Mouse (Mus musculus): Measurements from ENCODE around the gene Cep350.

Cep350 gene

GRCm38 (mm10) chr1:155973068-155973718 is at the start of gene Cep350:
Cep350 (minus strand) TSS chr1:155973255.
- DNase-seq, result peak; percentile 98

GRCm38 (mm10) chr1:156020402-156020801 is 47.3 kb upstream of the Cep350 start:
- DNase-seq, result no peak

DNA sequence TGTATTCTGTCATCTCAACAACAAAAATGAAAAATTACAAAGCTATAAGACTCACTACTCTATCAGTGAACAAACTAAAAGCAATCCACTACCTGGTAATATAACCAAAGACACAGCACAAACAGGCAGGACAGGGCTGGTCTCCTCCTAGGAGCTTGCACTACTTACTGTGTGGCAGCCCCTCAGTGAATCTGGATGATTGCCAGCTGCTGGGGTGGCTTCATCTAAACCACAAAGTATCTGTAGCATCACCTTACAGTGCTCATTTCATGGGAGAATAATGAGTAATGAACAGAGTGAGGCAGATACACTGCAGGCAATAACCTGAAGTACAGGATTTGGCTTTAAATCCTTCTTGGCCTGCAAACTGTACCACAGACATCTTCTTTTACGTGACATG is 46.7 kb upstream of the Cep350 start:
- DNase-seq, result no peak

GRCm38 (mm10) chr1:156009003-156009402 is 35.9 kb upstream of the Cep350 start:
- DNase-seq, result no peak

DNA sequence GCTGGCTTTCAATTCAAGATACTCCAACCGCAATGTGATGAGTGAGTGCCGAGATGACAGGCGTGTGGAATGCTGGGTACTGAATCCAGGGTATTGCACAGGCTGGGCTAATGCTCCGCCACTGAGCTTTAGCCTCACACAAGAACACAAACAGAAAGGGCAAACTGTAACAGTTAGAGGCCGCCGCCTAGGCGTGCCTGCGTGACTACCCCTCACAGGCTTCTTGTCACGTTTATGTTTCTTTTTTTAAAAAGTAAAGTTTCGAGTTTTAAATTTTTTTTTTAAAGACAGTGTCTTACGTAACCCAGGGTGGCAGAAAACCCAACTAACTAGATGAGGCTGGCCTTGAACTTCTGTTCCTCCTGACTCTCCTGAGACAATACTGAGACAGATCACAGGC is 32.9 kb upstream of the Cep350 start:
- no peak for DNase-seq

GRCm38 (mm10) chr1:156003201-156003935 is 30.3 kb upstream of the Cep350 start:
- peak; percentile 49 for DNase-seq

- DNase-seq, result no peak
Observed at GRCm38 (mm10) chr1:156002366-156002765, 29.3 kb upstream of the Cep350 start.

- DNase-seq, result no peak
Observed at GRCm38 (mm10) chr1:155995612-155996011, 22.6 kb upstream of the Cep350 start.

DNA sequence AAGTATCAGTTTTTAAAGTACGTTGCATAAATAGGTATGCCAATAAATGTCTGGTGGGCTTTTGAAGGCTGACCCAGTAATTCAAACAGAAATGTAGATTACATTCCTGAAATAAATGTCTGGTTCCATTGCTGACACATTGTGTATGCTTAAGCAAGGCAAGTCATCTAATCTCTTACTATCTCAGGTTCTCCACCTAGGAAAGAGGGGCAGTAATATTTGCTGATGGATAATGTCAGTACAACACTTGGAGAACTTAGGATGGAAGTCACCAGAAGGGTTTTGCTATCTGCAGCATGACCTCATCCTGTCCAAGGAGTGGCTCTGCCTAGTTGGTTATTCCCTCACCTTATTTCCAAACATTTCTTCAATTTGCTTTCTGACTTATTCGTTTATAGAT is 21.5 kb upstream of the Cep350 start:
- DNase-seq, result no peak

DNA sequence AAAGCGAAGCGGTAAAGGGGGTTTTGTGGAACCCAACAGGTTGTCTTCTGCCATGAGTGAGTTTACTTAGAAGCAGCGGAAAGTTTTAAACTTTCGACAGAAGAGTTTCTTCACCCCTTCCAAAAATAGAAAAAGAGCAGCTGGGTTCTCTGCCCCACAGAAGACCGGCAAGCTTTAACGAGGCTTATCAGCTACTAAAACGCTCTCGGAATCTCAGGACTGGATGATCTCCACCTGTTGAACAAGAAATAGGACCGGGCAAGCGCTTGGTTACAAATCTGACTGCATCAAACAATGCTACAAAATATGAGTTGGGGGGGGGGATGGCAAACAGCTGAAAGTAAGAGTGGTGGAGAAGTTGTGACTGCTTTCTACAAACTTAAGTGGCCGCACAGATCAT is 17.3 kb upstream of the Cep350 start:
- DNase-seq, result no peak

DNA sequence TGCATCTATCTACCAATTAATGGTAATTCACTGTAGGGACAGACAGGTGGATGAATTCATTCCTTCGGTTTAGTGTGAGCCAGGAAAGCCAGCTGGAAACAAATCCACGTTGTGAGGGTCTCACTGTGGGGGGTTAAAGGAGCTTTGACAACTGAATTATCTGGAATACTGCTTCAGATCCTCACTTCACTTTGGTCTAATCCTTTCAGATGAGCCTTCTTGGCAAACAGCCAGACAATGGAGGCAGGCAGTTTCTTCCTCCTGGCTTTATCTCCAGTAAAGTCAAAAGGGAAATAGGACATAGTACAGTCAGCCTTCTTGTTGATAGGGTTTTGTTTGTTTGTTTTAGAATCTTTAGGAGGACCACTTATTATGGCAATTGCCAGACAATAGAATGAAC is 16.3 kb upstream of the Cep350 start:
- DNase-seq, result peak; percentile 56

GRCm38 (mm10) chr1:155987625-155988024 is 14.6 kb upstream of the Cep350 start:
- DNase-seq, result no peak

GRCm38 (mm10) chr1:155974931-155975330 is 1.9 kb upstream of the Cep350 start:
- DNase-seq, result no peak

- peak; percentile 8 for DNase-seq
Observed at GRCm38 (mm10) chr1:155973719-155974379, 794 bp upstream of the Cep350 start.

- peak; percentile 65 for DNase-seq
Observed at GRCm38 (mm10) chr1:155972146-155973067, 648 bp downstream of the Cep350 start.

DNA sequence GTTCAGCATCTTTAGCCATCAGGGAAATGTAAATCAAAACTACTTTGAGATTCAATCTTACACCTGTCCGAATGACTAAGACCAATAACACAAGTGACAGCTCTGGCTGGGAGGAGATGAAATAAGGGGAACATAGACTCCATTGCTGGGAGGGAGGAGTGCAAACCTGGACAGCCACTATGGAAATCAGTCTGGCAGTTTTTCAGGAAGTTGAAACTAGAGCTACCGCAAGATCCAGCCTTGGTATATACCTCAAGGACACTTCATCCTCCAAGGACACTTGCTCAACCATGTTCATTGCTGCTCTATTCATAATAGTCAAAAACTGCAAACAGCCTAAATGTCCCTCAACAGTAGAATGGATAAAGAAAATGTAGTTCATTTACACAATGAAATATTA is 23.9 kb downstream of the Cep350 start:
- no peak for DNase-seq

GRCm38 (mm10) chr1:155944361-155944760 is 28.7 kb downstream of the Cep350 start:
- no peak for DNase-seq

DNA sequence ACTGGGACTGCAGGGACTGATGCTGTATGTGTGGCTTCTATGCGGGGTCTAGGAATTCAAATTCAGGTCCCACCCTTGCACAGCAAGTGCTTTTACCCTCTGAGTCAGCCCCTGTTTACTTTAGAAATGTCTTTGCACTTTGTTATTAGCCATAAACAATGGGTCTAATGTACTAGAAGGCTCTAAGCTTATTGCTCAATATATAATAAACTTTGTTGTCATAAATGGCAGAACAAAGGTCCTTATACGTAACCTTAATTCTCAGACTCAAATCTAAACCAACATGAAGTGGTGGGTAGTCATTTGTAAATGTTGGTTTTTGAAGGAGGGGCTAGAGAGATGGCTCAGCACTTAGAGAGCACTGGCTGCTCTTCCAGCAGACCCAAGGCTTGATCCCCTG is 35.6 kb downstream of the Cep350 start:
- DNase-seq, result no peak

DNA sequence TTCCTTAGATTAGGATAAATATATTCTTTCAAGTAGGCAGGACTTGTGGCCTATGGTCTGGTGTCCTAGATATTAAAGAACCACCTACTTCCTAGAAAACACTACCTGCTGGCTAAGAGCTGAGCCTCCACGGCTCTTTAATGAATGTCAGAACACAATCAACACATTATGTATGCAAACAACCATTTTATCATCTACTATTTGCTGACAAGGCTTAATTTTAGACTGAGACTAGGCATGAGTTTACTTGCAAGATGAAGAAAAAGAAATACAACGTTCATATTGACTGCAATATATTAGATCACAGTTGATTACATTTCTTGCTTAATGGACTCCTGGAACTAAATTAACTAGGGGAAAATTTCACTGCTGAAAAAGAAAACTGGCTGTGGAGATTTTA is 38.4 kb downstream of the Cep350 start:
- DNase-seq, result no peak

DNA sequence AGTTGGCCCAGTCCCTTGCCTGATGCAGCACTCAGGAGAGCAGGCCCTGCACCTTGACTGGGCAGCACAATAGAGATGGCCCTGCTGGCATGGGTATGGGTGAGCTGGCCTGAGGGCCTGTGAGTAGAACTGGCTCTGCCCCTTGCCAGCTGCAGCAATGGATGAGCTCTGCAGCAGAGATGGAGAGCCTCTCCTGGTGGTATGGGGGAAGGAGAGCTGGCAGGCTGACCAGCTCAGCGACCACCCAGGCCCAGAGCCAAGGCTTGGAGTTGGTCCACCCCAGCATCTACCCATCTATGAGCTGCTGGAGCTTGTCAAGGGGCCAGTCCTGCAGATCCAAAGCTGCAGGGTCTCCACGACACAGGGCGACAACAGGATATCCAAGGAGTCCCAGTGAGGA is 69.5 kb downstream of the Cep350 start:
- DNase-seq, result no peak

DNA sequence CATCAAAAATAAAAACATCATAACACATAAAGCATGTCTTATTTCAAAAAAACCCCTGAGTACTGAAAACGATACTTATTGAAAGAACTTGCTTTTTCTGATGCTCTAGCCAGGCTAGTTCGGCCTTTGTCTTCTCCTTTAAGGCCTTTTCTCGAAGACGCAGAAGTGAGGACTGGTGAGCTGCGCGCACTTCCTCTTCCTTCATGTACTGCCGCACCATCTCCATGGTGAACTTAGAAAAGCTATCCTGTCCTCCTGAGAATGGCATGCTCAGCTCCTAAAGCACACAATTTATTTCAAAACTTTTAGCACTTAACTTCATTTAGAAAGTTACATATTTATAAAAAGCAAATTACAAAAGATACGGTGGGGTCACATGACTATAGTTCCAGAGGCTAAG is 71.7 kb downstream of the Cep350 start:
- DNase-seq, result no peak

DNA sequence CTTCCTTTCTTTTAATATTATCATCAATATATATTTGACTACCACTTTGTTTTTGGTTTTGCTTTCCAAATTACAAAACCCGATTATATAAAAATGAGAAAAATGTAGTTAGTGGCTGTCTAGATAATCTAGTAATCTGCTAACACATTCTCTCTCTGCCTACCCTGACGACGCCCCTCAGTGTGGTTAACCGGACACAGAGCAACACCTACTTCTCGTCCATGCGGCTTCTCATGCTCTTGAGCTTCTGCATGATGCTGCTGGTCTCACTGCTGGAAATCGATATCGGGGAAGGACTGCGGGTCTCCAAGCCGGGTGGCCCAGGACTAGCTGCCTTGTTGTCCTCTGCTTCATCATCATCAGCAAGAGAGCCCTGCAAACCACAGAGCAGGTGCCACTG is 78.7 kb downstream of the Cep350 start:
- no peak for DNase-seq

DNA sequence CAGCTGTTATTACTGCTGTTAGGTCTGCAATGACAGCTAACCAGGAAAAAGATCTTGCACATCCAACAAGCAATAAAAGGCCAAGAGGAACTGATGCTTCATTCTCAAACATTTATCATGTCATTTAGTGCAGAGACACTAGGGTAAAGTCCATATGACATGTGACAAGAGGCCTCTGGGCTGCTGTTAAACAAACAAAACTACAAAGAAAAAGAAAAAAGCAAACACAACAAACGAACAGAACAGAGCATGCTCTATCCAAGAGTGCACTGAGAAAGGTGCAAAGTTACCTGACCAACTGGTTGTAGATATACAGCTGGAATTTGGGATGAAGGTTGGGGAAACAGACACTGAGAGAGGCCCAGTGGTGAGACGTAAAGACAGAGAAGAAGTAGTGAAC is 86.2 kb downstream of the Cep350 start:
- no peak for DNase-seq
